Mouse (Mus musculus): ENCODE results near the gene S100z.

S100z gene

DNA sequence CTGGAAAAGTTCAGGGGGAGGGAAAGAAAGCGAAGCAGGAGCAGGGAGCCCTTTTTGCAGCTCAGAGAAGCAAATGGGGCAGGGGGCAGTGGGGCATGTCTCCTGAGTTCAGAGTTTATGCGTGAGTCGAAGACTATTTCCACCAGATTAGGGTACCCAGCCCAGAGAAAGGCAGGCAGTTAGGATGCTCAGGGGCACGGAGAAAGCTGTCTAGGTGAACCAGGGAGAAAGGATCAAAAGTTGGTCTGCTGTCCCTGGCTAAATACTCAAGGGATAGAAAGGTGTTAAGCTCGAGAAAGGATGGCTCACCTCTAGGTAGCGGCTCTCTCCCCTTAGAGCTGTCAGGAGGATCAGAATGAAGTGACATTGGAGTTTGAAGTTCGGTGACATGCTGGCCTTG is 34.2 kb downstream of the S100z start:
- no peak for DNase-seq

DNA sequence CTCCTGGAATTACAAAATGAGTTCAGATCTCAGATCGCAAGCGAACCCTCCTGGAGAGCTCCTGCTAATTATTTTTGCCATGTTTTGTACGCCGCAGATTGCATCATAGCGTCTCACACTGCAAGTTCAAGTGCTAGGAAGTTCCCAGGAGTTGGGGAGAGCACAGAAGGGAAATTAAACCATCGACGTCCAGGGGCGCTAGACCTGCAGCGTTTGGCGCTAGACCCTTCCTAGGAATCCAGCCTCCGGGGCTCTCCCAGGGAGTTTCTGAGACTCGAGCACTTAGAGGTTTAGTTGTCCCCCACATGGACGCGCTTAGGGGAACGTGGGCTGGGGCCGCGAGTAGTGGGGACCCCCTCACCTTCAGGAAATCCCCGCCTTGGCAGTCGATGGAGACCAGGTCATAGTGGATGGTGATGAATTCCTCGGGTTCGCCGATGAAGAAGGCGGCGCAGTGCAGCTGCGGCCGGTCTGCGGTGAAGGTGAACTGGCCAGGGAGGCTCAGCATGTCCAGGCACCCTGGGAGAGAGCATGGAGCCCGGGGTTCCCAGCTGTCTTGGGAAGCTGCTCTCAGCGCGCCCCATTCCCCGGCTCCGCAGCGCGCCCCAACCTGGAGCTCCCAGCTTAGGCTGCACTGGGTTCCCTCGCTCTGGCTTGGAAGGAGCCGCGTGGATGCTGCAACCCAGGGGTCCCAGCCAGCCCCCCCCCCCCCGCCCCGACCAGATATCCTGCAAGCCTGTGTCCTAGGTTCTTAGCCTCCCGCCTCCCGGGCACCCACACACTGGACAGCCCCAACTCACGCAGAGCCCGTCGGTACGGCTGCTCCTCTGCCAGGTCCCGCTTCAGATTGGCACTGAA is 34.9 kb downstream of the S100z start:
- DNase-seq, result peak in 1 of 2 experiments; percentile 4

DNA sequence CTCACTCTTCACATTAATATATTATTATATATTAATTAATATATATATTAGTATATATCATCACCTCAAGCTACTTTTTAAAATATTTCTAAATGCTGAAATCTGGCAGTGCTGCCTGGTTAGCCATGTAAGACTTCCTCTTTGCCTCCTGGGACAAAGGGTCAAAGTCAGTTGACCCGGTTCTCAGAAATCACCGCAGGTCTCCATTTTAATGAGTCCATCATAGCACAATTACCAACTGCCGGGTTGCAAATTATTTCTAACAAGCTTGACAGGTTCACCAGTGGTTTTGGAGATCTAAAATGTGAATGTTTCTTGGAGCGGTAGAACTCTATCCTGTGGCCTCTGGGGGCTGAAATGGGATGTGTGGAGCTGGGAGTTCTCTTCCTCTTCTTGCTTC is 35.6 kb downstream of the S100z start:
- no peak for DNase-seq

DNA sequence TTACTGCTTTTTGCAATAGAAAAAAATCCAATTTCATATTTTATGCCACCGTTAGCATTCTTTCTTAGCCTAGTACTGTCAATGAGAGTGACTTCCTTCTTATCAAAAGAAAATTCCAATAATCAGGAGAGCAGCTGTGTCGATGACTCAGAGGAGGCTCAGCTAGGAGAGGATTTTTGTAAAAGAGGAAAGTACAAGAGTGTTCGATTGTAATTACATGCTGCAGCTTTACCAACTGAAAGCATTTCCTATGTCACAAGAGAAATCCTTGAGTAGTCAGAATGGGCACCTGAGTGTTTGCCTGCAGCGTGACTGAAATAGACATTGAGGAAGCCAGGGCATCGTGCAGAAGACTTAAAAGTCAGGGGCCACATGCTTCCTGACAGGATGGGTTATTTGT is 39.0 kb downstream of the S100z start:
- no peak for DNase-seq

DNA sequence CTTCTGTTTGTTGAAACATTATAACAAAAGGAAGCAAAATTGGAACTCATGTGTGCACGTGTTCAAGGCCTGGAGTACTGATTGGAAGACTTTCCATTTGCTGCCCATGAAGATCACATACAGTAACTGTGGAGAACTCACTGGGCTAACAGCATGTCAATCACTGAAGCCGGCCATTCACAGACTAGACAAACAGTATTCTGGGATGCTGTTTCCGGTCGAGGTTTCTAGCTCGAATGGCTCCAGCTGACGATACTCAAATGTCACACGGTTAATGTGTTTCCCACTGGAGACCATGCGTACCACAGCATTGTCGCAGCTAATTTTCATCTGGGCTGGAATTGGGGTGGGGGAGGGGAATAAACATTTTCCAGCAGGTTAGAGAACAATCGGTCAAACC is 46.8 kb downstream of the S100z start:
- DNase-seq, result no peak

DNA sequence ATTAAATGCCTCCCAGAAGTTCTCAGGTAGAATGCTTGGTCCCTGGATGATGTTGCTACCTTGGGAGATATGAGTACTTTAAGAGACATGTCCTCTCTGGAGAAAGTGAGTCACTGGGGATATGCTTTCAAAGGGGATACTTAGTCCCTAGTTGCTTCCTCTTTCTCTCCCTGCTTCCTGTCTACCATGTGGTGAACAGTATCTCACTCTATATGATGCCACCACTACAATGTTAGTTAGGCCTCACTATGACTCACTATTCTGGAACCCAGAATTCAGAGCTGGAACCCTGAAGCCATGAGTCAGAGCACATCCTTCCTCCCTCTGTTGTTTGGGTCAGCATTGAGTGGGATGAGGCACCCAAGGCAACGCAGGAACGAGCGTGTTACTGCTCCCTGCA is 51.0 kb downstream of the S100z start:
- DNase-seq, result no peak
